Mouse (Mus musculus): ENCODE results near the gene Dag1. TPM values are rescaled to one million over a fixed set of nuclear protein-coding genes. Genes with fewer than 3 reads are reported as not detected.
A peak's percentile ranks its signal among the peaks of the same experiment; 100 is the strongest.

Gene Dag1
- 116 and 124 TPM in 2 replicates for polyA plus RNA-seq (2011; ENCODE audit: insufficient read depth, insufficient read length, low read depth, missing spikeins)

DNA sequence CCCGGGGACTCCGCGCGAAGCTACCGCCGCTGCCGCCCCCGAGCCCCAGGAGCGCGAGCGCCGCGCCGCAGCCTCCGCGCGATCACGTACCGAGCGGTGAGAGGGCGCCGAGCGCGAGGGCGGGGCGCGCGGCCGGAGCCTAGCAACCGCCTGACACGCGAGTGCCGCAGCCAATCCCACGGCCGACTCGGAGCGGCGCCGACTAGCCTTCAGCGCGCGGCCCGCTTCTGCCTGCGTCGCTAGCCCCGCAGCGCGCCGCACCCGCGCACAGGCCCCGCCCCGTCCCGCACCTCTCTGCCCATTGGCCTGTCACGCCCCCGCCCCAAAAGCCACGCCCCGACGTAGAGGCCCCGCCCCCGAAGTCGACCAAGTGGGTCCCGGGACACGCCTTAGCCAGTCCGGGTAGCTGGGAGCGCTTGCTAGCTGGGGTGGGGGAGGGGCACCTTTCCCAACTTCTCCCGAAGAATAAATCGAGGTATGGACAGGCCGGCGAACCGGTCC is at the start of gene Dag1:
TSS of gene Dag1 (minus strand) at position 269 of the 501 bp plus-strand sequence.
- TF ChIP-seq POLR2A (IDR thresholded peaks at IDR 0.05; ENCODE audit: insufficient read depth, low read length) (peak; percentile 25), EP300 (IDR thresholded peaks at IDR 0.05; ENCODE audit: insufficient read depth, low read depth, low read length) (no peak)

DNA sequence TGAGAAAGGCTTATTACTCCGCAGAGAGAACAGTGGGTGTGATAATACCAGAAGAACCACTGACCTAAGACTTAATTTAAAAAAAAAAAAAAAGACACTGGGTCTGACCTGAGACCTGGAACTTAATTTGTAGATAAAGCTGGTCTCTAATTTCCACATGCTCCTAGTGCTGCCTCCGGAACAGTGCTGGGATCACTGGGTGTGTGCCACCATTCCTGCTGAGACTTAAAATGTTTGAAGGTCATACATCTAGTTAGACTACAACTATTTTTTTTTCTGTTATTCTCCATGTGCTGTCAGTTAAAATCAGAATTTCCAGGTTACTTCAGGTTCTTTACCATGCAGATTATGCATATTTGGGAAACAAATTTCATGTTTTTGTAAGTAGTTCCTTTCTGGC is 44.4 kb upstream of the Dag1 start:
- Histone ChIP-seq H3K36me3 (ENCODE audit: control insufficient read depth, insufficient read depth, low read length, poor library complexity, severe bottlenecking) (peaks cover 11% of the 10 kb centered on the region), H3K4me3 (ENCODE audit: low read depth, low read length) (peak overlapping the region; percentile 66), H3K27ac (ENCODE audit: insufficient read depth, low read length) (peak overlapping the region; percentile 17; the same call in 1 of the 2 replicates), H3K9me3 (replicated peaks; ENCODE audit: control insufficient read depth, insufficient read depth, low read length, poor library complexity, severe bottlenecking) (no peaks in the 10 kb centered on the region), H3K27me3 (ENCODE audit: control insufficient read depth, insufficient read depth, low read length, poor library complexity, severe bottlenecking) (no peaks in the 10 kb centered on the region), H3K9ac (ENCODE audit: low read depth, poor library complexity, severe bottlenecking) (peak overlapping the region; percentile 91), H3K4me1 (ENCODE audit: control insufficient read depth, insufficient read depth, low read length) (no peaks in the 10 kb centered on the region)
- TF ChIP-seq EP300 (IDR thresholded peaks at IDR 0.05; ENCODE audit: insufficient read depth, low read depth, low read length) (no peak), POLR2A (IDR thresholded peaks at IDR 0.05; ENCODE audit: insufficient read depth, low read length) (no peak), CTCF (IDR thresholded peaks at IDR 0.05; ENCODE audit: low read depth, low read length) (no peak)

More for the DNA sequence above, at the start of gene Dag1:
- H3K9me3 ChIP-seq (replicated peaks; ENCODE audit: control insufficient read depth, insufficient read depth, low read length, poor library complexity, severe bottlenecking), result no peaks in the 10 kb centered on the region
- H3K4me1 ChIP-seq (ENCODE audit: control insufficient read depth, insufficient read depth, low read length), result peaks cover 9% of the 10 kb centered on the region
- peak within 1 kb of the TSS; percentile 99 for H3K27ac ChIP-seq (ENCODE audit: insufficient read depth, low read length)
- H3K9ac ChIP-seq (ENCODE audit: low read depth, poor library complexity, severe bottlenecking), result peak within 1 kb of the TSS; percentile 91
- no peaks in the 10 kb centered on the region for H3K27me3 ChIP-seq (ENCODE audit: control insufficient read depth, insufficient read depth, low read length, poor library complexity, severe bottlenecking)
- H3K36me3 ChIP-seq (ENCODE audit: control insufficient read depth, insufficient read depth, low read length, poor library complexity, severe bottlenecking), result no peaks in the 10 kb centered on the region
- peak within 1 kb of the TSS; percentile 73 for H3K4me3 ChIP-seq (ENCODE audit: low read depth, low read length)

DNA sequence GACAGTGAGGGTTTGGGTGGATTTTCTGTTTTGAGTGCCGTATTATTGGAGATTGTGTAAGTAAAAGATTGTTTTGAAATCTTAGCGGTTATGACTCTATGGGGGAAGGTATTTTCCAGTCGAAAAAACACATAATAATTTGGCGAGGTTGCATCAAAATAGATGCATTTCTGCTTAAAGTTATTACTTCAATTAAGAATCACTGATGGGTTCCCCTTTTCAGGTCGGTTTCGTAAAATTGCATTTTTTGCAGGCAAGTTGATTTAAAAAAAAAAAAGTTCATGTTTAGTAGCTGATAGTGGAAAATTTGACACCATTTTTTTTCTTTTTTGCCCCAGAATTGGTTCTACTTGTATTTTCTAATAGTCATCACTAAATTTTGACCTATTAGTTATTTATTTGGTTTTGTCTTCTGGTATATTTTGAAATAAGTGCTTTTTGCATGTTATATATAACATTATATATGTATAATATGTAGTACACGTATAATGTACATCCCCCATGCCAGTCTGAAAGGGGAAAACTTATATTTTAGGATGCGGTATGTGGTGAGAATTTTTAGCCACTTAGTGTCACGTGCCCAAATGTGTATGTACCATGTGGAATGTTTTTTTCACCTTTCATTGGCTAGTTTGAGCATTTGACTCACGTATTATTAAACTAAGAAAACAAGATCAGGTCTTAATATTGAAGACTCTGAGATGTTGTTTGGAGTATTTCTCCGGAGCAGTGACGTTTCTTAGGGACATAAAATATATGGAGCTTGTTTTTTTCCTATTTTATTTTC is 43.5 kb upstream of the Dag1 start:
- TF ChIP-seq POLR2A (IDR thresholded peaks at IDR 0.05; ENCODE audit: insufficient read depth, low read length), result no peak
- no peak for TF ChIP-seq EP300 (IDR thresholded peaks at IDR 0.05; ENCODE audit: insufficient read depth, low read depth, low read length)
- no peak for TF ChIP-seq CTCF (IDR thresholded peaks at IDR 0.05; ENCODE audit: low read depth, low read length)
- H3K9ac ChIP-seq (ENCODE audit: low read depth, poor library complexity, severe bottlenecking), result peak overlapping the region; percentile 91
- H3K27me3 ChIP-seq (ENCODE audit: control insufficient read depth, insufficient read depth, low read length, poor library complexity, severe bottlenecking), result no peaks in the 10 kb centered on the region
- H3K4me1 ChIP-seq (ENCODE audit: control insufficient read depth, insufficient read depth, low read length), result no peaks in the 10 kb centered on the region
- no peaks in the 10 kb centered on the region for H3K9me3 ChIP-seq (replicated peaks; ENCODE audit: control insufficient read depth, insufficient read depth, low read length, poor library complexity, severe bottlenecking)
- peak overlapping the region; percentile 65 for H3K27ac ChIP-seq (ENCODE audit: insufficient read depth, low read length)
- peak overlapping the region; percentile 90 for H3K4me3 ChIP-seq (ENCODE audit: low read depth, low read length)
- peaks cover 11% of the 10 kb centered on the region for H3K36me3 ChIP-seq (ENCODE audit: control insufficient read depth, insufficient read depth, low read length, poor library complexity, severe bottlenecking)

DNA sequence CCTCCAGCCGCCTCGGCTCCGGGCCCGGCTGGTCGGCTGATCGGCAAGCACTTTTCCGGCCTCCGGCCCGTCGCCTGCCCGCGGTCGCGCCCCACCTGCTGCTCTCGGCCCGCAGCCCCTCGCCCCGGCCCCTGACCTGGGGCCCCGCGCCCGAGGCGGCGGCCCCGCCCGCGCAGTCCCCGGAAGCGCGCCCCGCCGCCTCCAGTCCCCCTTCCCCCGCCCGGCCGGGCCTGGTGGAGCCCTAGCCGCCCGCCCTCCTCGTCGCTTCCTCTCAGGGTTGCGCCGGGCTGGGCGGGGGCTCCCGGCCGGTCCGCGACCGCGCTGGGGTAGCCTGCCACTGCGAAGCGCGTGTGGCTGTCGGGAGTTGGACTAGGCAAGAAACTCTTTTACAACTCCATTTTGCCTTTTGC is 42.8 kb upstream of the Dag1 start:
- TF ChIP-seq POLR2A (IDR thresholded peaks at IDR 0.05; ENCODE audit: insufficient read depth, low read length) (no peak), EP300 (IDR thresholded peaks at IDR 0.05; ENCODE audit: insufficient read depth, low read depth, low read length) (no peak), CTCF (IDR thresholded peaks at IDR 0.05; ENCODE audit: low read depth, low read length) (no peak)
- Histone ChIP-seq H3K27ac (ENCODE audit: insufficient read depth, low read length) (peak overlapping the region; percentile 86), H3K9ac (ENCODE audit: low read depth, poor library complexity, severe bottlenecking) (peak overlapping the region; percentile 91), H3K27me3 (ENCODE audit: control insufficient read depth, insufficient read depth, low read length, poor library complexity, severe bottlenecking) (no peaks in the 10 kb centered on the region), H3K4me3 (ENCODE audit: low read depth, low read length) (peak overlapping the region; percentile 90), H3K9me3 (replicated peaks; ENCODE audit: control insufficient read depth, insufficient read depth, low read length, poor library complexity, severe bottlenecking) (no peaks in the 10 kb centered on the region), H3K4me1 (ENCODE audit: control insufficient read depth, insufficient read depth, low read length) (no peaks in the 10 kb centered on the region), H3K36me3 (ENCODE audit: control insufficient read depth, insufficient read depth, low read length, poor library complexity, severe bottlenecking) (peaks cover 9% of the 10 kb centered on the region)

DNA sequence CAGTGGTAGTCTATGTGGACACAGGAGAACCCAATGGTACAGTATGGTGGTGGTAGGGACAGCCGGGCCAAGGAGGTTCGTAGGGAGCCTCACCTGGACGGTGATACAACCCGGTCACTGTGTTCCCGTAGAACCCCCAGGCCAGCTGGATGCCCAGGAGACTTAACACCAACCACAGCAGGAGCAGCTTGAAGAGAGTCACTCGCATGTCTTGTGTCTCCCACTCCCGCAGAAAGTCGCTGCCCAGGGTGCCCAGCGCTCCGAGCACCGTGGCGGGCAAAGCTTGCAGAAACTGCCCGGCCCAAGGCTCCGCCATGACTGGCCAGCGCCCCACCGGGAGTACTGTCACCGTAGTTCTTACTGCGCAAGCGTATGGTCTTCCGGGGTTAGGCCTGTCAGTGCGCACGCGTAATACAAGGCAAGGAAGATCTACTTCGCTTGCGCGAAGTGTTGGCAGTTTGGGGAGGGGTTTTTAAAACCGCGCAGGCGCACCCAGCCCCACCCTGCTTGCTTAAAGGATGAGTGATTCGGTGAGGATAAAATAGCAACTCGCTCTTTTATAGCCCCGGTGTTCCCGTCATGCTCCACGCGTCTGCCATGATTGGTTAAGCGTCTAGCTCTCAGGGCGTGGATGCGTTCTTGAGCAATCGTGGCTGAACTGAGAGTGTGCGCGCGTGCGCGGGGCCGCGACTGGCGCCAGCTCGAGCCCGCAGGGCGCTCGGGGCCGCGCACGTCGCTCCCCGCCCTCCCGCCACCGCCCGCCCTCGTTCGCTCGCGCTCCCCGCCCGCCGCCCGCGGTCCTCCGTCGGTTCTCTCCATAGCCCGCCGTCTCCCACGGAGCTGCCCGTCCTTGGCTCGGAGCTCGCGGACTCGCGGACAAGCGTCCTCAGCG is 42.1 kb upstream of the Dag1 start, which contains the start of the genes Rhoa and Tcta:
TSS of gene Rhoa (plus strand) at position 501 of the 892 bp plus-strand sequence.
TSS of gene Tcta (minus strand) at position 532 of the 892 bp plus-strand sequence.
- Histone ChIP-seq H3K9ac (ENCODE audit: low read depth, poor library complexity, severe bottlenecking) (peak within 1 kb of the TSS; percentile 91), H3K27ac (ENCODE audit: insufficient read depth, low read length) (peak within 1 kb of the TSS; percentile 86)

More for the DNA sequence above, 42.1 kb upstream of the Dag1 start, which contains the start of the genes Rhoa and Tcta:
- H3K9me3 ChIP-seq (replicated peaks; ENCODE audit: control insufficient read depth, insufficient read depth, low read length, poor library complexity, severe bottlenecking), result no peaks in the 10 kb centered on the region
- TF ChIP-seq CTCF (IDR thresholded peaks at IDR 0.05; ENCODE audit: low read depth, low read length), result no peak
- peak; percentile 75 for TF ChIP-seq POLR2A (IDR thresholded peaks at IDR 0.05; ENCODE audit: insufficient read depth, low read length)
- peak within 1 kb of the TSS; percentile 97 for H3K4me3 ChIP-seq (ENCODE audit: low read depth, low read length)
- H3K36me3 ChIP-seq (ENCODE audit: control insufficient read depth, insufficient read depth, low read length, poor library complexity, severe bottlenecking), result peaks cover 4% of the 10 kb centered on the region
- no peaks in the 10 kb centered on the region for H3K27me3 ChIP-seq (ENCODE audit: control insufficient read depth, insufficient read depth, low read length, poor library complexity, severe bottlenecking)
- H3K4me1 ChIP-seq (ENCODE audit: control insufficient read depth, insufficient read depth, low read length), result no peaks in the 10 kb centered on the region
